Mouse (Mus musculus) retina, postnatal 1 day (tissue): Measurements from ENCODE around the gene Kcne2.

ENCODE experiments used
- DNase-seq: peaks from one replicate; pipeline ENCODE4 v3.0.0-alpha.2; 2012

The Kcne2 gene

GRCm38 (mm10) chr16:92292101-92292500, at the start of gene Kcne2:
Kcne2 (plus strand) TSS chr16:92292389.
- DNase-seq, result no peak

GRCm38 (mm10) chr16:92245909-92246308, 46.3 kb upstream of the Kcne2 start:
- DNase-seq, result no peak

- DNase-seq, result no peak
Observed at GRCm38 (mm10) chr16:92246974-92247373, 45.2 kb upstream of the Kcne2 start.

- DNase-seq, result no peak
Observed at GRCm38 (mm10) chr16:92247700-92248099, 44.5 kb upstream of the Kcne2 start.

- DNase-seq, result peak; percentile 52
Observed at GRCm38 (mm10) chr16:92249681-92250080, 42.5 kb upstream of the Kcne2 start.

- no peak for DNase-seq
Observed at GRCm38 (mm10) chr16:92250452-92250851, 41.7 kb upstream of the Kcne2 start.

- DNase-seq, result peak; percentile 50
Observed at GRCm38 (mm10) chr16:92254316-92254715, 37.9 kb upstream of the Kcne2 start.

- DNase-seq, result no peak
Observed at GRCm38 (mm10) chr16:92267861-92268260, 24.3 kb upstream of the Kcne2 start.

GRCm38 (mm10) chr16:92274516-92274915, 17.7 kb upstream of the Kcne2 start:
- DNase-seq, result no peak

GRCm38 (mm10) chr16:92275526-92275925, 16.7 kb upstream of the Kcne2 start:
- DNase-seq, result no peak

- no peak for DNase-seq
Observed at GRCm38 (mm10) chr16:92282671-92283070, 9.5 kb upstream of the Kcne2 start.

GRCm38 (mm10) chr16:92285068-92285467, 7.1 kb upstream of the Kcne2 start:
- no peak for DNase-seq

- DNase-seq, result peak; percentile 88
Observed at GRCm38 (mm10) chr16:92286609-92287008, 5.6 kb upstream of the Kcne2 start.

- peak; percentile 31 for DNase-seq
Observed at GRCm38 (mm10) chr16:92288778-92289177, 3.4 kb upstream of the Kcne2 start.

GRCm38 (mm10) chr16:92290045-92290444, 2.1 kb upstream of the Kcne2 start:
- no peak for DNase-seq

GRCm38 (mm10) chr16:92294267-92294970, 2.2 kb downstream of the Kcne2 start:
- peak; percentile 56 for DNase-seq

- DNase-seq, result peak; percentile 30
Observed at GRCm38 (mm10) chr16:92295328-92295727, 3.1 kb downstream of the Kcne2 start.

GRCm38 (mm10) chr16:92300649-92301411, 8.6 kb downstream of the Kcne2 start, which contains the start of gene Smim11:
Smim11 (plus strand) TSS chr16:92301286.
- peak; percentile 99 for DNase-seq

- no peak for DNase-seq
Observed at GRCm38 (mm10) chr16:92301412-92301806, 9.2 kb downstream of the Kcne2 start.

GRCm38 (mm10) chr16:92301989-92302388, 9.8 kb downstream of the Kcne2 start:
- peak; percentile 32 for DNase-seq

GRCm38 (mm10) chr16:92302506-92302905, 10.3 kb downstream of the Kcne2 start:
- DNase-seq, result no peak

GRCm38 (mm10) chr16:92305519-92305918, 13.3 kb downstream of the Kcne2 start:
- peak; percentile 50 for DNase-seq

- DNase-seq, result no peak
Observed at GRCm38 (mm10) chr16:92307947-92308346, 15.8 kb downstream of the Kcne2 start.

GRCm38 (mm10) chr16:92309126-92309525, 16.9 kb downstream of the Kcne2 start:
- DNase-seq, result peak; percentile 53
